Comparison of ENCODE assay signal across 8 mouse cellular contexts in the genomic region with DNA sequence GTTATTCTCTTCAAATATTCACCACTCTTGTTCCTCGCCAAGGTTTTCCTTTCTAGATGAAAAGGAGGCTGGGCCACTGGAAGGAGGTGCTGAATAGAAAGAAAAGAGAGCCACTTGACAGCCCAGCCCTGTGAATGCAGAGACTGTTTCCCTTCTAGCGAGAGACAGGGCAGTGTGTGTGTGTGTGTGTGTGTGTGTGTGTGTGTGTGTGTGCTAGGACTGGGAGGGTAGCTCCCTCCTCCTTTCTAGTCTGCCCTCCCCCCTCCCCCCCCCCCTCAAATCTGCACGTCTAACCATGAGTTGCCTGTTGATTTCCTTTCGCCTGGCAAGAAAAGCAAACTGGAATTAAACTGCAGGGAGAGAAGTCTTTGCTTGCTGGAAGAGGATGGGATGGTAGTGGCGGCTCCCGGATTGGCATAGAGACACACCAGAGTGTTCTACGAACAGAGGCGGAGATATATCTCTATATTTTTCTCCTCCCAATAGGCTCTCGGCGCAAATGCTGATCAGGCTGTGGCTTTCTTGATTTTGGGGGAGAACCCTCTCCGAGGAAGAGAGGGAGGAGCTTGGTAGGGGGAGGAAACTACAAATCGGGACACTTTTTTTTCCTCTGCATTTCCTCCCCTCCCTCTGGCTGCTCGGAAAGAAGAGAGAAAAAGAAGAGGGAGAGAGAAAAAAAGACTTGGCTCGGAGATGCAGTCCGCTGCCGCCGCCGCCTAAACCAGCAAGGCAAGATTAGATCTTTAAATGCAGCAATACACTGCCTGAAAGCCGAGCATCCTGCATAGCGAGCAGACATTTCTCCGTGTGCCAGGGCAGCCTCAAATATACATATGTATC. TPM values are rescaled to one million over a fixed set of nuclear protein-coding genes. Genes with fewer than 3 reads are reported as not detected.
A peak's percentile ranks its signal among the peaks of the same experiment; 100 is the strongest.
DNase-seq lines count a peak whose midpoint lies in the region; ATAC-seq and TF ChIP-seq lines count a peak whose summit lies in the region.

No protein-coding gene starts in this region.

- H3K4me2 ChIP-seq in forebrain, postnatal 0 days (ENCODE audit: low read depth), result peak overlapping the region; percentile 74
- H3K4me2 ChIP-seq in intestine, embryonic 16.5 days (ENCODE audit: low read depth, low read length), result peak overlapping the region; percentile 69
- H3K4me2 ChIP-seq in midbrain, embryonic 16.5 days (ENCODE audit: low read length), result peak overlapping the region; percentile 82

- under 1% methylated on average over 21 of the region's 21 CpGs for WGBS in forebrain, postnatal 0 days
- WGBS in intestine, embryonic 16.5 days, result under 1% methylated on average over 20 of the region's 21 CpGs
- WGBS in midbrain, embryonic 16.5 days, result under 1% methylated on average over 20 of the region's 21 CpGs

- H3K9me3 ChIP-seq in forebrain, postnatal 0 days (ENCODE audit: low read length), result no peaks in the 10 kb centered on the region
- H3K9me3 ChIP-seq in intestine, embryonic 16.5 days (ENCODE audit: control insufficient read depth, low read length), result no peaks in the 10 kb centered on the region
- H3K9me3 ChIP-seq in midbrain, embryonic 16.5 days (replicated peaks; ENCODE audit: control insufficient read depth, low read length, poor library complexity, severe bottlenecking), result no peaks in the 10 kb centered on the region

- no peaks in the 10 kb centered on the region for H3K36me3 ChIP-seq in forebrain, postnatal 0 days (ENCODE audit: insufficient read depth)
- no peaks in the 10 kb centered on the region for H3K36me3 ChIP-seq in intestine, embryonic 16.5 days (ENCODE audit: control insufficient read depth, insufficient read depth, low read length)
- H3K36me3 ChIP-seq in midbrain, embryonic 16.5 days (ENCODE audit: control insufficient read depth, insufficient read depth, low read length), result no peaks in the 10 kb centered on the region

- DNase-seq in urinary bladder, postnatal 25 days (ENCODE audit: low spot score), result peak; percentile 3
- no peak for DNase-seq in urinary bladder, postnatal 36 days (ENCODE audit: low spot score in 2 of 2)
- peak; percentile 75 for DNase-seq in forebrain, postnatal 0 days
- peak; percentile 67 to 72 for DNase-seq in left cerebral cortex, postnatal 25 days (ENCODE audit: low spot score in 2 of 2)
- DNase-seq in urinary bladder, postnatal 4 days (ENCODE audit: low spot score in 2 of 2), result no peak
- DNase-seq in spleen, postnatal 36 days (ENCODE audit: low spot score in 2 of 2), result no peak

- H3K4me1 ChIP-seq in forebrain, postnatal 0 days (ENCODE audit: insufficient read depth), result peaks cover 4% of the 10 kb centered on the region; the same call in 1 of the 2 replicates
- H3K4me1 ChIP-seq in intestine, embryonic 16.5 days (ENCODE audit: control insufficient read depth, insufficient read depth, low read length), result peaks cover 32% of the 10 kb centered on the region
- no peaks in the 10 kb centered on the region for H3K4me1 ChIP-seq in midbrain, embryonic 16.5 days (ENCODE audit: control insufficient read depth, insufficient read depth, low read length)

- intact Hi-C loops in left cerebral cortex, postnatal 25 days (cut with DNase I), result loop anchor here (5.0 to 10.0 kb wide), 2 partner anchors 1460 to 1712 kb away; no protein-coding TSS in a partner anchor

- no peak for TF ChIP-seq CTCF in forebrain, postnatal 0 days (IDR thresholded peaks at IDR 0.05; ENCODE audit: low read depth)

- peak overlapping the region; percentile 84 for H3K27ac ChIP-seq in forebrain, postnatal 0 days (ENCODE audit: low read depth, low read length)
- H3K27ac ChIP-seq in intestine, embryonic 16.5 days (ENCODE audit: low read length), result no peak overlapping the region
- peak overlapping the region; percentile 88 for H3K27ac ChIP-seq in midbrain, embryonic 16.5 days (ENCODE audit: low read length)

- H3K4me3 ChIP-seq in forebrain, postnatal 0 days (ENCODE audit: low read depth, low read length), result peak overlapping the region; percentile 57
- H3K4me3 ChIP-seq in intestine, embryonic 16.5 days (ENCODE audit: low read length), result peak overlapping the region; percentile 59
- H3K4me3 ChIP-seq in midbrain, embryonic 16.5 days (ENCODE audit: low read depth, low read length), result peak overlapping the region; percentile 85

- H3K9ac ChIP-seq in forebrain, postnatal 0 days, result peak overlapping the region; percentile 67
- 0 out of 2 replicates have a peak overlapping the region, but pooled peaks have one; percentile 8 for H3K9ac ChIP-seq in intestine, embryonic 16.5 days (ENCODE audit: low read depth, low read length)
- peak overlapping the region; percentile 85 for H3K9ac ChIP-seq in midbrain, embryonic 16.5 days (ENCODE audit: low read depth, low read length)

- no peaks in the 10 kb centered on the region for H3K27me3 ChIP-seq in forebrain, postnatal 0 days (ENCODE audit: insufficient read depth, low read length)
- peaks cover 35% of the 10 kb centered on the region for H3K27me3 ChIP-seq in intestine, embryonic 16.5 days (replicated peaks; ENCODE audit: control insufficient read depth, insufficient read depth, low read length)
- no peaks in the 10 kb centered on the region for H3K27me3 ChIP-seq in midbrain, embryonic 16.5 days (ENCODE audit: control insufficient read depth, insufficient read depth, low read depth, low read length)

- peak; percentile 32 for ATAC-seq in forebrain, postnatal 0 days
- no peak for ATAC-seq in intestine, embryonic 16.5 days
- ATAC-seq in midbrain, embryonic 16.5 days, result 0 out of 2 replicates have a peak, but pooled peaks have one; percentile 23

RNA-seq across cellular contexts. Expression of gene Pcdh17, which starts 1.5 kb away (rescaled TPM):
- total RNA-seq in forebrain, postnatal 0 days (2014; rRNA removed), result 36.9 and 57.3 TPM in 2 replicates
- polyA plus RNA-seq in forebrain, postnatal 0 days (2015; fragmentation: Nextera tagmentation; extraction: Ambion mirVana), result 10.9 and 23.8 TPM in 2 replicates
- polyA plus RNA-seq in intestine, embryonic 16.5 days (2015; fragmentation: Nextera tagmentation; extraction: Ambion mirVana), result 4.1 TPM in 2 replicates
- 10 to 100 TPM; 34.1 to 40.6 TPM for total RNA-seq in left cerebral cortex, postnatal 25 days (2021)
- polyA plus RNA-seq in midbrain, embryonic 16.5 days (2015; fragmentation: Nextera tagmentation; extraction: Ambion mirVana), result 40.8 and 42.6 TPM in 2 replicates

Comparison
In these comparisons a context has a peak if more than half of its experiments do, and no peak if none do; other contexts are left out.
1. DNase-seq: peak in urinary bladder, postnatal 25 days (single experiment), forebrain, postnatal 0 days (single experiment) and left cerebral cortex, postnatal 25 days (2 of 2); none in urinary bladder, postnatal 36 days (0 of 2), urinary bladder, postnatal 4 days (0 of 2) and spleen, postnatal 36 days (0 of 2).
2. H3K9ac ChIP-seq: peak in every context shown above with its lines; median percentile 85 in midbrain, embryonic 16.5 days; 67 in forebrain, postnatal 0 days; 8 in intestine, embryonic 16.5 days.
3. Peak in every context shown above with its lines, with median percentiles within 50 percentile points of each other: H3K4me2 ChIP-seq and H3K4me3 ChIP-seq.